Comparison of ENCODE assay signal across 14 mouse cellular contexts in the genomic region with DNA sequence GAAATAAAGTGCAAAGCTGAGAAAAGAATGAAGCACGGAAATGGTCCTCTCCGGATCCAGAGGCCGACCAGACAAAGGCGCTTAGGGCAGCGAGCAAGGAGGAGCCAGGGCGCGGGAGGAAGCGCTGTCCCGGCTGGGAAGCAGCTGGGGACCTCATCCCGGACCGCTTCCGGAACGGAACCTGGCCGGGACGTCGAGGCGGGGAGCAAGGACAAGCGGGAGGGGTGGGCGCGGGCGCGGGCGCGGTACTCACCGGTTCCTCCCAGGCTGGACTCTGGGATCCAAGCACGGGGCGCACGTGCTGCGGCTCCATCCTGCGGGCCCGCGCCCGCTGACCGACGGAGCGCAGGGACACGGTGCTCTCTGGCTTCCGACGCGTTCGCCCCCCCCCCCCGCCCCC. TPM values are rescaled to one million over a fixed set of nuclear protein-coding genes. Genes with fewer than 3 reads are reported as not detected.
DNase-seq lines count a peak whose midpoint lies in the region; ATAC-seq lines count a peak whose summit lies in the region.
"Not testable (repeated sequence)": the region's sequence is repeated elsewhere in the genome, so short reads cannot be mapped to it uniquely, and the experiment has no call there.
"Had no signal": no experiment of that assay in that cellular context is flagged by ENCODE, and none has a peak within 500 bp of the region (broad histone marks: within the 10 kb centered on the region; RNA-seq: fewer than 3 reads in every experiment).

No protein-coding gene starts in this region.

- not testable (repeated sequence) for H3K4me1 ChIP-seq in forebrain, embryonic 13.5 days

- not testable (repeated sequence) for H3K27ac ChIP-seq in forebrain, embryonic 13.5 days

- H3K9me3 ChIP-seq in forebrain, embryonic 13.5 days (replicated peaks): not testable (repeated sequence)

- H3K9ac ChIP-seq in forebrain, embryonic 13.5 days: not testable (repeated sequence)

- WGBS in forebrain, embryonic 13.5 days: 5% methylated on average over 9 of the region's 42 CpGs

- ATAC-seq in forebrain, embryonic 13.5 days: not testable (repeated sequence)

- H3K36me3 ChIP-seq in forebrain, embryonic 13.5 days (ENCODE audit: poor library complexity, severe bottlenecking): not testable (repeated sequence)

- H3K4me3 ChIP-seq in forebrain, embryonic 13.5 days: peak overlapping the region; percentile 36

- H3K27me3 ChIP-seq in forebrain, embryonic 13.5 days: not testable (repeated sequence)

- DNase-seq in adrenal gland, postnatal 14 days: peak; percentile 21
- DNase-seq in heart, adult 9 months (ENCODE audit: low spot score in 2 of 2): peak; percentile 37 to 63
- peak; percentile 10 for DNase-seq in kidney, adult 11 months
- DNase-seq in left cerebral cortex, adult 18-20 months (ENCODE audit: low spot score in 2 of 2): peak; percentile 1 to 2
- DNase-seq in lung, postnatal 36 days: peak; percentile 15
- peak; percentile 14 for DNase-seq in right cerebral cortex, postnatal 25 days
- peak; percentile 20 for DNase-seq in urinary bladder, postnatal 14 days (ENCODE audit: low spot score)

- H3K4me2 ChIP-seq in forebrain, embryonic 13.5 days: peak overlapping the region; percentile 59

RNA-seq across cellular contexts. Expression of gene Gm3591, which starts 14.5 kb away (rescaled TPM):
- total RNA-seq in adrenal gland, postnatal 14 days (2021): 0.34 and 0.78 TPM in 2 replicates
- 1.9 and 2.6 TPM in 2 replicates for polyA plus RNA-seq in forebrain, embryonic 13.5 days (2015; fragmentation: Nextera tagmentation; extraction: Ambion mirVana)
- total RNA-seq in left cerebral cortex, adult 18-20 months (2021): 1 to 10 TPM in 1 of 2 experiments, not detected in 1; 1.8 TPM
- total RNA-seq: granulocyte monocyte progenitor cell, adult 5-6 weeks had no signal
- polyA plus RNA-seq: erythroblast, embryonic 14.5 days; intestine, postnatal 0 days; macrophage had no signal

RNA-seq across cellular contexts. Expression of gene Gm3594, which starts 17.6 kb away (rescaled TPM):
- total RNA-seq in adrenal gland, postnatal 14 days (2021): not detected in 2 replicates
- not detected in 2 replicates for polyA plus RNA-seq in forebrain, embryonic 13.5 days (2015; fragmentation: Nextera tagmentation; extraction: Ambion mirVana)
- total RNA-seq in left cerebral cortex, adult 18-20 months (2021): not detected
- total RNA-seq: granulocyte monocyte progenitor cell, adult 5-6 weeks had no signal
- polyA plus RNA-seq: erythroblast, embryonic 14.5 days; intestine, postnatal 0 days; limb, embryonic 14.5 days; macrophage; thymus, postnatal 0 days had no signal

RNA-seq across cellular contexts. Expression of gene Gm16440, which starts 36.6 kb away (rescaled TPM):
- not detected in 2 replicates for total RNA-seq in adrenal gland, postnatal 14 days (2021)
- not detected in 2 replicates for polyA plus RNA-seq in forebrain, embryonic 13.5 days (2015; fragmentation: Nextera tagmentation; extraction: Ambion mirVana)
- not detected for total RNA-seq in left cerebral cortex, adult 18-20 months (2021)
- total RNA-seq: granulocyte monocyte progenitor cell, adult 5-6 weeks had no signal
- polyA plus RNA-seq: erythroblast, embryonic 14.5 days; intestine, postnatal 0 days; limb, embryonic 14.5 days; macrophage; thymus, postnatal 0 days had no signal
